Comparison of ENCODE assay signal across 10 mouse cellular contexts in genomic region chr13:8839937-8840336, GRCm38 (mm10). TPM values are rescaled to one million over a fixed set of nuclear protein-coding genes. Genes with fewer than 3 reads are reported as not detected.
DNase-seq lines count a peak whose midpoint lies in the region; ATAC-seq and TF ChIP-seq lines count a peak whose summit lies in the region.
"Had no signal": no experiment of that assay in that cellular context is flagged by ENCODE, and none has a peak within 500 bp of the region (broad histone marks: within the 10 kb centered on the region; RNA-seq: fewer than 3 reads in every experiment).

No protein-coding gene starts in this region.

- ATAC-seq in limb, embryonic 14.5 days (ENCODE audit: low FRiP score, low read depth), result no peak
- ATAC-seq in stomach, embryonic 16.5 days (ENCODE audit: insufficient read depth, low FRiP score), result peak; percentile 53; the same call in 1 of the 2 replicates
- ATAC-seq in frontal cortex, adult (ENCODE audit: low TSS enrichment), result no peak
- no peak for ATAC-seq in forebrain, embryonic 13.5 days

- H3K9ac ChIP-seq in limb, embryonic 14.5 days (ENCODE audit: low read depth, low read length, severe bottlenecking), result no peak overlapping the region
- H3K9ac ChIP-seq in stomach, embryonic 16.5 days (ENCODE audit: low read length), result no peak overlapping the region
- no peak overlapping the region for H3K9ac ChIP-seq in forebrain, embryonic 13.5 days
- H3K9ac ChIP-seq: liver, embryonic 15.5 days had no signal

- TF ChIP-seq POLR2A in limb, embryonic 14.5 days (IDR thresholded peaks at IDR 0.05; ENCODE audit: borderline replicate concordance, extremely low read depth, insufficient read depth, insufficient read length), result no peak

- DNase-seq in limb, embryonic 14.5 days (ENCODE audit: low spot score), result no peak
- no peak for DNase-seq in limb, embryonic 10.5 days (ENCODE audit: low spot score)
- peak; percentile 16 for DNase-seq in heart, postnatal 25 days (ENCODE audit: low spot score)
- peak; percentile 16 to 22 for DNase-seq in kidney, postnatal 4 days
- no peak for DNase-seq in cerebellum, adult 11 months
- DNase-seq: cerebellum, postnatal 14 days had no signal

- H3K36me3 ChIP-seq in limb, embryonic 14.5 days (ENCODE audit: control insufficient read depth, insufficient read depth, low read length), result peaks cover 82% of the 10 kb centered on the region
- H3K36me3 ChIP-seq in limb, embryonic 10.5 days, result peaks cover 83% of the 10 kb centered on the region
- peaks cover 7% of the 10 kb centered on the region; the same call in 1 of the 2 replicates for H3K36me3 ChIP-seq in stomach, embryonic 16.5 days (ENCODE audit: control insufficient read depth, insufficient read depth, low read length)
- peaks cover 81% of the 10 kb centered on the region for H3K36me3 ChIP-seq in forebrain, embryonic 13.5 days (ENCODE audit: poor library complexity, severe bottlenecking)

- 0 out of 2 replicates have a peak overlapping the region, but pooled peaks have one; percentile 26 for H3K27ac ChIP-seq in limb, embryonic 14.5 days (replicated peaks; ENCODE audit: low read depth, low read length)
- H3K27ac ChIP-seq in limb, embryonic 10.5 days, result no peak overlapping the region
- peak overlapping the region; percentile 39 for H3K27ac ChIP-seq in stomach, embryonic 16.5 days (ENCODE audit: low read length)
- H3K27ac ChIP-seq in forebrain, embryonic 13.5 days, result no peak overlapping the region
- H3K27ac ChIP-seq: liver, embryonic 15.5 days had no signal

- H3K4me3 ChIP-seq in limb, embryonic 14.5 days (replicated peaks; ENCODE audit: low read length), result no peak overlapping the region
- H3K4me3 ChIP-seq in limb, embryonic 10.5 days, result no peak overlapping the region
- no peak overlapping the region for H3K4me3 ChIP-seq in stomach, embryonic 16.5 days (replicated peaks; ENCODE audit: low read length)
- no peak overlapping the region for H3K4me3 ChIP-seq in forebrain, embryonic 13.5 days
- H3K4me3 ChIP-seq: liver, embryonic 15.5 days had no signal

- no peaks in the 10 kb centered on the region for H3K4me1 ChIP-seq in limb, embryonic 14.5 days (ENCODE audit: control insufficient read depth, insufficient read depth, low read length)
- H3K4me1 ChIP-seq in limb, embryonic 10.5 days, result no peaks in the 10 kb centered on the region
- H3K4me1 ChIP-seq in stomach, embryonic 16.5 days (ENCODE audit: control insufficient read depth, insufficient read depth, low read length), result no peaks in the 10 kb centered on the region
- no peaks in the 10 kb centered on the region for H3K4me1 ChIP-seq in forebrain, embryonic 13.5 days
- H3K4me1 ChIP-seq: liver, embryonic 15.5 days had no signal

- no peaks in the 10 kb centered on the region for H3K9me3 ChIP-seq in limb, embryonic 14.5 days (ENCODE audit: control insufficient read depth, low read length)
- no peaks in the 10 kb centered on the region for H3K9me3 ChIP-seq in limb, embryonic 10.5 days (replicated peaks)
- no peaks in the 10 kb centered on the region for H3K9me3 ChIP-seq in stomach, embryonic 16.5 days (replicated peaks; ENCODE audit: control insufficient read depth, low read length)
- no peaks in the 10 kb centered on the region for H3K9me3 ChIP-seq in forebrain, embryonic 13.5 days (replicated peaks)
- H3K9me3 ChIP-seq: liver, embryonic 15.5 days had no signal

- intact Hi-C loops in heart, postnatal 25 days (cut with DNase I), result loop anchor here (10.0 kb wide), 1 partner anchor 155 kb away; the partner anchor contains the start of gene Gtpbp4

- H3K4me2 ChIP-seq in limb, embryonic 14.5 days (replicated peaks; ENCODE audit: low read depth, low read length, severe bottlenecking), result no peak overlapping the region
- H3K4me2 ChIP-seq in stomach, embryonic 16.5 days (ENCODE audit: low read depth, low read length), result no peak overlapping the region
- H3K4me2 ChIP-seq in forebrain, embryonic 13.5 days, result no peak overlapping the region
- H3K4me2 ChIP-seq: liver, embryonic 15.5 days had no signal

- 87% methylated on average over 6 of the region's 6 CpGs for WGBS in limb, embryonic 14.5 days
- 95% methylated on average over 6 of the region's 6 CpGs for WGBS in limb, embryonic 10.5 days
- 64% methylated on average over 6 of the region's 6 CpGs for WGBS in stomach, embryonic 16.5 days
- 84% methylated on average over 6 of the region's 6 CpGs for WGBS in forebrain, embryonic 13.5 days

- no peaks in the 10 kb centered on the region for H3K27me3 ChIP-seq in limb, embryonic 14.5 days (ENCODE audit: control insufficient read depth, insufficient read depth, low read length)
- H3K27me3 ChIP-seq in limb, embryonic 10.5 days (ENCODE audit: low read depth, poor library complexity, severe bottlenecking), result no peaks in the 10 kb centered on the region
- H3K27me3 ChIP-seq in stomach, embryonic 16.5 days (ENCODE audit: control insufficient read depth, insufficient read depth, low read length), result no peaks in the 10 kb centered on the region
- H3K27me3 ChIP-seq in forebrain, embryonic 13.5 days, result no peaks in the 10 kb centered on the region
- H3K27me3 ChIP-seq: liver, embryonic 15.5 days had no signal

RNA-seq across cellular contexts. Expression of gene Wdr37, which starts 31.8 kb away (rescaled TPM):
- polyA plus RNA-seq in limb, embryonic 14.5 days (2012; rRNA removed), result 16.2 and 17.2 TPM in 2 replicates
- 19.8 and 21.1 TPM in 2 replicates for polyA plus RNA-seq in limb, embryonic 14.5 days (2014; fragmentation: Nextera tagmentation; extraction: Ambion mirVana)
- 21.0 and 25.3 TPM in 2 replicates for polyA plus RNA-seq in limb, embryonic 10.5 days (2016; fragmentation: Nextera tagmentation; extraction: Ambion mirVana)
- total RNA-seq in heart, postnatal 25 days (2021), result 10 to 100 TPM; 28.9 to 35.2 TPM
- polyA plus RNA-seq in stomach, embryonic 16.5 days (2015; fragmentation: Nextera tagmentation; extraction: Ambion mirVana), result 19.0 and 20.4 TPM in 2 replicates
- 43.4 and 46.0 TPM in 2 replicates for polyA plus RNA-seq in forebrain, embryonic 13.5 days (2015; fragmentation: Nextera tagmentation; extraction: Ambion mirVana)

RNA-seq across cellular contexts. Expression of gene Idi1, which starts 45.4 kb away (rescaled TPM):
- 31.0 and 35.7 TPM in 2 replicates for polyA plus RNA-seq in limb, embryonic 14.5 days (2012; rRNA removed)
- polyA plus RNA-seq in limb, embryonic 14.5 days (2014; fragmentation: Nextera tagmentation; extraction: Ambion mirVana), result 46.1 and 56.1 TPM in 2 replicates
- polyA plus RNA-seq in limb, embryonic 10.5 days (2016; fragmentation: Nextera tagmentation; extraction: Ambion mirVana), result 112 and 115 TPM in 2 replicates
- 1 to 10 TPM; 5.6 to 6.4 TPM for total RNA-seq in heart, postnatal 25 days (2021)
- 122 and 125 TPM in 2 replicates for polyA plus RNA-seq in stomach, embryonic 16.5 days (2015; fragmentation: Nextera tagmentation; extraction: Ambion mirVana)
- polyA plus RNA-seq in forebrain, embryonic 13.5 days (2015; fragmentation: Nextera tagmentation; extraction: Ambion mirVana), result 103 and 120 TPM in 2 replicates

Comparison
In these comparisons a context has a peak if more than half of its experiments do, and no peak if none do; other contexts are left out.
1. H3K27ac ChIP-seq: peak in limb, embryonic 14.5 days (single experiment) and stomach, embryonic 16.5 days (single experiment); none in limb, embryonic 10.5 days (single experiment) and forebrain, embryonic 13.5 days (single experiment).
2. DNase-seq: peak in heart, postnatal 25 days (single experiment) and kidney, postnatal 4 days (2 of 2); none in limb, embryonic 14.5 days (single experiment), limb, embryonic 10.5 days (single experiment) and cerebellum, adult 11 months (single experiment).